Mouse (Mus musculus) hindlimb bud, embryonic 11.5 days (tissue): ENCODE data around the gene Ube2d2b.

ENCODE experiments used
- DNase-seq: peaks from one replicate; pipeline ENCODE4 v3.0.0-alpha.2; 2012; ENCODE audit warnings: low read depth, low spot score; ENCODE audit errors: extremely low spot score

Ube2d2b gene

GRCm38 (mm10) chr5:107854556-107854955 lies 24.7 kb downstream of the Ube2d2b start:
- DNase-seq: no peak

DNA sequence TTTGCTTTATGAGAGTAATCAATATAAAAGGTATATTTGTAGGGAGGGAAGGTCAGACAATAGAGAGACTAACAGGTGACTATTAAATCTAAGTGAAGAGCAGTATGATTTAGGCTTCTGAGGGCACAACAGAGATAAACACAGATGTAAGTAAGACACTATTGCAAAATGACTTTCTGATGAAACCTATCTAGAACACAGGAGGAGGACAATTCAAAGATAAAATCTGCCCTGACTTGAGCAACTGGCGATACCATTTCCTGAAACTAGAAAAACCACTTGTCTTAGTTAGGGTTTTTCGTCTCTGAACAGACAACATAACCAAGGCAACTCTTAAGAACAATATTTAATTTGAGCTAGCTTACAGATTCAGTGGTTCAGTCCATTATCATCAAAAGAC lies 25.6 kb downstream of the Ube2d2b start:
- DNase-seq: no peak

GRCm38 (mm10) chr5:107858963-107859362 lies 29.1 kb downstream of the Ube2d2b start:
- no peak for DNase-seq

DNA sequence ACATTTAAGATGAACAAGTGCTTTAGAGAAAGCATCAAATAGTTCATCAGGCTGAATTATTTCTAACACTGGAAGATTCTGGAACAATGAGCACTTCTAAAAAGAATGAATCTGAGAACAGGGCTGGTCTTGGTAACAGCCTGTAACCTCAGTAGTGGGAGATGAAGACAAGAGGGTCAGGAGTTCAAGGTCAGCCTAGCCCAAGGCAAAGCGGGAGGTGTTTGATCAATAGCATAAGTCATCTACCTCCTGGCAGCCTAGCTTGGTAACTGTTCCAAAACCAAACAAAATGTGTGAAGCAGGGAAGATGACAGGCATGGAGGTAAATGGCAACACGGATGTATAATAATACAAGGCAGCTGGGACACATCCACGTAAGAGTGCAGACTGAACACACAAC lies 34.1 kb downstream of the Ube2d2b start:
- DNase-seq: no peak

GRCm38 (mm10) chr5:107866127-107867126 lies 36.5 kb downstream of the Ube2d2b start:
- DNase-seq: no peak

GRCm38 (mm10) chr5:107867970-107868904 lies 38.3 kb downstream of the Ube2d2b start:
- DNase-seq: no peak

DNA sequence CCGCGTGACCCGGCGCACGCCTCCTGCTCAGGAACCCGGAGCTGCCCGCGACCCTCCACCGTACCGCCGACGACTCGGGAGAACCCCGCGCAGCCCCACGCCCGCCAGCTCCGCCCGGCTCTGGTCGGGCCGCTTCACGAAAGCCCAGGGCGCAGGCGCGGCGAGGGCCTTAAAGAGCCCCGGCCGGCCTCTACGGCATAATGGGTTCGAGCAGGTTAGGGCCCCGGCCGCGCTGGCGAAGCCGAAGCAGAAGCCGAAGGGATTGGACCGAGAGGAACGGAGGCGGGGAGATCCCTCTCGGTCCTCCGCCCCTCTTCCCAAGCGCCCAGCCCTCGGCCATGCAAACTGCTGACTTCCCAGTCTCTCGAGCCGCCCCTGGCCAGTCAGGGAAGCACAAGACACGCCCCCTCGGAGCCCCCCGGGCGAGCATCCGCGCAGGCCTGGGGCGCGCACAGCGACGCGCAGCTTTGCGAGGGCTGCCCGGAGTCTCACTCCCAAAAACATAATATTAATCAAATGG lies 39.1 kb downstream of the Ube2d2b start:
- DNase-seq: peak; percentile 73

DNA sequence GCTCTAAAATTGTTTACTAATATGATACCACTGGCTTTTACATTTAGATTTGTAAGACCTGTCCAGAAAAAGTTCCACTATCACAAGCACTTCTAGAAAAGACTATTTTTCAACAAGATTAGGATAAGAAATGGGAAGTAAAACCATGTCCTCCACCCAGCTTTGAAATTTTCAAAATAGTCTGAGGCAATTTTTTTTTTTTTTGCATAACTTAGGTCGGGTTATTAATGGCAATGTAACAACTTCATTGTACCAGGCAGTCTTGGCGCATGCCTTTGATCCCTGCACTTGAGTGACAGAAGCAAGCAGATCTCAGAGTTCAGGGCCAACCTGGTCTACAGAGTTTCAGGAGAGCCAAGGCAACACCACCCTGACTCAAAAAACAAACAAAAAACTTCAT lies 39.8 kb downstream of the Ube2d2b start:
- DNase-seq: no peak

DNA sequence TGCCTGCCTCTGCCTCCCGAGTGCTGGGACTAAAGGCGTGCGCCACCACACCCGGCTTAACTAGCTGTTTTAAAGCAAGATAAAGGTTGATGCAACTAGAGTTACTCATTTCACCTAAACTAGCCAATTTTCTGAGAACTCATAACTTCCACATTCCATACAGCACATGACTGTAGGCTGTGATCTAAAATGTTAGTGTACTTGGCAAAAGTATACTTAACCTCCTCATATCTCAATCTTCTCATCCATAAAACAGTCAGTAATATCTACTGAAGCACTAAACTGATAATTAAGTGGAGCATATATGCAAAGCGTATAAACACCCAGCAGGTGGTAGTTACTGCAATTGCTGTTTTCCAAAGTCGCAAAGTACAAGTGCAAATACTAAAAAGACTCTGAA lies 43.4 kb downstream of the Ube2d2b start:
- no peak for DNase-seq

DNA sequence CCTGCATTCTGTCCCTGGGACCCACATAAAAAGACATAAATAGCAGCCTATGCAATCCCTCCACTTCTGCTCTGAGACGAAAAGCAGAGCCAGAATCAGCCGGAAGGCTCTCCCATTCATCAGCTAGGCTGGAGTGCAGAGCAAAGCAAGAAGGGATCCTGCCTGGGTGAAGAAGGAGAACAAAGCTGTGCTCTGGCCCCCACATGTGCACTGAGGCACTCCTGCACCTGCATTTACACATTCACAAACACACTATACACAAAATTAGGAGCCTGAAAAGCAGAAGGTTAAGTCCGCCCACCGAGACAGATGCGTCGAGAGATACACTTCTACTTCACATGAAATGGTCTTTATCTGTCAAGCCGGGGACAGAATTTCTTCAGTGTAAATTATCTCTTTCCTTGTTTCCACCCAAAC lies 44.0 kb downstream of the Ube2d2b start:
- DNase-seq: no peak

DNA sequence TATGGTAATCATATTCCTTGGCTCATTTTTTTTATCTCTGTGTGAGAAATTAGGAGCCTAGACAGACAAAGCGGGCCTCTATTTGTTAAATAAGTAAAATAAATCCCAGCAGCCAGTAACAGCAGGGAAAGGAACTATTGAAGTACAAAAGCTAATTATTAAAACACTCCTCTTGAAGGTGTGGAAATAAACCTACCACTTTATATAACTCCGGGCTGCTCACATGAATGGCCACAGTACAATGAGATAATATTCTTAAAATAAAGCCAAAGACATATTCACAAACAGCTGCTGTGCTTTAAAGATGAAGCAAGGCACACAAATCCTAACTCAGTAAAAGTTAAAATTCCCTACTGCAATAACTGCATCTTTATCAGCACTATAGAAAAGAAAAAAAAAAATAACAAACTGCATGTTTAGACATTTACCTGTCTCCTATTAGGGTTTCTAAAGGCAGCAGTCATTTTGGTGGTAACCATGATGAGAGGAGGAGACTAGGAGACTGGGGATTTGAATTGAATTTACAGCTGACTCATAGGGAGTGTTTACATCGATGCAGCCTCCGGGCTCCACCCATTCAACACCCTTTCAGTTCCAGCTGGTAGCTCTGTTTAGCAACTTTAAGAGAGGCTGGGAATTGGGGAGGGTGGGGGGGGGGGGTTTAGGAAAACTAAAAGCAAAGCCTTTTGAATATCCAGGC lies 44.8 kb downstream of the Ube2d2b start, which contains the start of gene Evi5:
Gene Evi5, minus strand, starts transcription at position 547 of the 700 bp plus-strand sequence.
- DNase-seq: no peak

- no peak for DNase-seq
Measured at GRCm38 (mm10) chr5:107875261-107875611, 45.3 kb downstream of the Ube2d2b start.

DNA sequence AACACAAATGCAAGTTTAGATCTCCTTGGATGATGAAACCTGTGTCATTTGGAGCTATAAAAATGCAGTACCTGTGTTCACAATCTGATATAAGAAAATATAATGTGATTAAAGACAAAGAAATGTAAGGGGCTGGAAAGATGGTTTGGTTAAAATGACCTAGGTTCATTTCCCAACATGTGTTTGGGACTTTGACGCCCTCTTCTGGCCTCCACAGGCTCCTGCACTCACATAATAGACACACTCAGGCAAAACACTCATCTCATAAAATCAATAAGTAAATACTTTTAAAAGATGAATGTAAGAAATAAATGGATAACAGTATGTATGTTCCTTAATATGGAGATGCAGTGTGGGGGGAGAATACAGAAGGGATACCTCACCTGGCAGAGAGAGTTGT lies 47.2 kb downstream of the Ube2d2b start:
- no peak for DNase-seq

DNA sequence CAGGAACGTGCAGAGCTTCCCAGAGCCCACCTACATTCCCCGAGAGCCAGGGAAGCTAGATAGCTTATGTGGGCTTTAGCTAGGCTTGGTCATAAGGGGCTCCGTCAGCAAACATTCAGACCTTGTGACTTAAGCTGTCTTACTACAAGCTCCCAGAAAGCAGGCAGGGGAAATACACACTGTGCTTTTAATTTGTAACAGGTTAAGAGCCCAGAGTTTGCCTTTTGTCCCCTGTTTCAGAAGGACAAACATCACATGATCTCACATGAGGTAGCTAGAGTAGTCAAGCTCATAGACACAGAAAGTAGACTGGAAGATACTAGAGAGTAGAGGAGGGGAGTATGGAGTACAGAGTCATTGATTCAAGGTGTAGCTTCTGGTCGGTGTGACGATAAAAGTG lies 50.8 kb downstream of the Ube2d2b start:
- no peak for DNase-seq
